Mouse (Mus musculus) cerebellum, adult 2 months (tissue): ENCODE data around the gene Kbtbd13.

Experiments
- CTCF ChIP-seq: fragments of 200-500 bp; IDR thresholded peaks from 2 replicates; pipeline ENCODE4 v1.5.1; 2011; ENCODE audit warnings: low read depth, mild to moderate bottlenecking, control low read depth, low read length, moderate library complexity, borderline replicate concordance; ENCODE audit not compliant: insufficient read depth
- POLR2A ChIP-seq: fragments of 200-500 bp; IDR thresholded peaks from 2 replicates; pipeline ENCODE4 v1.6.1; 2011; ENCODE audit warnings: low read length, control low read depth, borderline replicate concordance; ENCODE audit not compliant: insufficient read depth

GRCm38 (mm10) chr9:65381017-65381590 lies 10.3 kb downstream of the Kbtbd13 start:
- no peak for TF ChIP-seq CTCF
- TF ChIP-seq POLR2A, result no peak
